Mouse (Mus musculus) testis, adult 2 months (tissue): Measurements from ENCODE around the gene Krt90. TPM values are rescaled to one million over a fixed set of nuclear protein-coding genes. Genes with fewer than 3 reads are reported as not detected.

Experiments
- H3K27ac ChIP-seq: fragments of 200-500 bp; 2 replicates; pipeline ENCODE4 v1.5.1; 2012; ENCODE audit warnings: low read depth, low read length; ENCODE audit not compliant: control insufficient read depth, insufficient read depth
- H3K27me3 ChIP-seq: fragments of 200-500 bp; 2 replicates; pipeline ENCODE4 v1.6.1; 2012; ENCODE audit warnings: mild to moderate bottlenecking, low read length, moderate library complexity; ENCODE audit not compliant: control insufficient read depth, insufficient read depth
- H3K36me3 ChIP-seq: fragments of 200-500 bp; 2 replicates; pipeline ENCODE4 v1.6.1; 2012; ENCODE audit warnings: mild to moderate bottlenecking, low read length; ENCODE audit not compliant: control insufficient read depth, insufficient read depth
- H3K4me1 ChIP-seq: fragments of 200-500 bp; 2 replicates; pipeline ENCODE4 v1.6.1; 2012; ENCODE audit warnings: low read length; ENCODE audit not compliant: control insufficient read depth, insufficient read depth
- H3K4me3 ChIP-seq: fragments of 200-500 bp; 2 replicates; pipeline ENCODE4 v1.5.1; 2012; ENCODE audit warnings: low read depth, mild to moderate bottlenecking, low read length, moderate library complexity, mixed read lengths; ENCODE audit not compliant: control insufficient read depth
- CTCF ChIP-seq: fragments of 200-500 bp; IDR thresholded peaks from 2 replicates; pipeline ENCODE4 v1.5.1; 2012; ENCODE audit warnings: low read depth, mild to moderate bottlenecking, inconsistent platforms, low read length, moderate library complexity; ENCODE audit not compliant: control insufficient read depth, insufficient read depth, insufficient replicate concordance
- POLR2A ChIP-seq: fragments of 200-500 bp; IDR thresholded peaks from 2 replicates; pipeline ENCODE4 v1.6.1; 2012; ENCODE audit warnings: low read depth, mild to moderate bottlenecking, inconsistent platforms, low read length, moderate library complexity; ENCODE audit not compliant: control insufficient read depth
- polyA plus RNA-seq: library from polyadenylated mRNA; depleted of rRNA; stranded (reverse); fragments of >200 nt; gene quantifications from 2 replicates; pipeline ENCODE4 v1.2.3, GENCODE M21; 2012; rRNA removed

The Krt90 gene
- polyA plus RNA-seq, 1 experiment: not detected

GRCm38 (mm10) chr15:101508247-101508646 lies 54.5 kb downstream of the Krt90 start:
- Histone ChIP-seq H3K4me3 (no peak overlapping the region), H3K4me1 (no peaks in the 10 kb centered on the region), H3K27ac (no peak overlapping the region), H3K36me3 (no peaks in the 10 kb centered on the region), H3K27me3 (no peaks in the 10 kb centered on the region)
- TF ChIP-seq POLR2A (no peak), CTCF (no peak)

- TF ChIP-seq POLR2A: no peak
- Histone ChIP-seq H3K4me3 (no peak overlapping the region), H3K36me3 (no peaks in the 10 kb centered on the region), H3K4me1 (no peaks in the 10 kb centered on the region), H3K27ac (no peak overlapping the region), H3K27me3 (no peaks in the 10 kb centered on the region)
These were observed 55.6 kb downstream of the Krt90 start for GRCm38 (mm10) chr15:101506896-101507758.

Other genes starting within 250 kb of the Krt90 start
- gene Krt80, start 192.8 kb downstream of the Krt90 start, polyA plus RNA-seq: 0.32 and 0.42 TPM in 2 replicates
- gene Krt7, start 151.9 kb downstream of the Krt90 start, polyA plus RNA-seq: 0.33 and 0.72 TPM in 2 replicates
- not detected in 2 replicates for gene Krt87, start 124.1 kb downstream of the Krt90 start, polyA plus RNA-seq
- 189 and 195 TPM in 2 replicates for gene Krt88, start 115.2 kb downstream of the Krt90 start, polyA plus RNA-seq
- not detected in 2 replicates for gene Krt81, start 99.2 kb downstream of the Krt90 start, polyA plus RNA-seq
- 0.12 and 0.29 TPM in 2 replicates for gene Krt86, start 89.5 kb downstream of the Krt90 start, polyA plus RNA-seq
- 0.07 TPM in 1 of 2 replicates, not detected in the other for gene Krt83, start 71.4 kb downstream of the Krt90 start, polyA plus RNA-seq
- gene Gm49425, start 45.7 kb downstream of the Krt90 start, polyA plus RNA-seq: 0.25 TPM in 1 of 2 replicates, not detected in the other
- not detected in 2 replicates for gene Krt84, start 30.1 kb downstream of the Krt90 start, polyA plus RNA-seq
- not detected in 2 replicates for gene Krt82, start 12.3 kb downstream of the Krt90 start, polyA plus RNA-seq
- gene Krt75, start 11.0 kb upstream of the Krt90 start, polyA plus RNA-seq: 0.04 TPM in 1 of 2 replicates, not detected in the other
- gene Gm5414, start 65.2 kb upstream of the Krt90 start, polyA plus RNA-seq: not detected in 2 replicates
- gene Gm5478, start 84.4 kb upstream of the Krt90 start, polyA plus RNA-seq: not detected in 2 replicates
- 0.04 and 0.05 TPM in 2 replicates for gene Krt6b, start 117.3 kb upstream of the Krt90 start, polyA plus RNA-seq
- gene Krt6a, start 131.4 kb upstream of the Krt90 start, polyA plus RNA-seq: 0.08 TPM in 1 of 2 replicates, not detected in the other
- gene Krt5, start 149.9 kb upstream of the Krt90 start, polyA plus RNA-seq: 0.12 and 1.3 TPM in 2 replicates
- not detected in 2 replicates for gene Krt71, start 180.2 kb upstream of the Krt90 start, polyA plus RNA-seq
- gene Krt72, start 223.5 kb upstream of the Krt90 start, polyA plus RNA-seq: not detected in 2 replicates
- gene Krt73, start 239.4 kb upstream of the Krt90 start, polyA plus RNA-seq: 1.4 and 1.6 TPM in 2 replicates